Mouse (Mus musculus) embryonic fibroblast, embryonic 13.5 days (primary cell): Measurements from ENCODE around the gene Cept1.

Source experiments
- CTCF ChIP-seq: IDR thresholded peaks from 2 replicates; pipeline ENCODE4 v1.5.1; 2011; ENCODE audit warnings: mild to moderate bottlenecking, control low read depth, low read length, moderate library complexity, borderline replicate concordance; ENCODE audit not compliant: insufficient read depth
- POLR2A ChIP-seq: IDR thresholded peaks from 2 replicates; pipeline ENCODE4 v1.6.1; 2011; ENCODE audit warnings: low read depth, mild to moderate bottlenecking, control low read depth, low read length, moderate library complexity

DNA sequence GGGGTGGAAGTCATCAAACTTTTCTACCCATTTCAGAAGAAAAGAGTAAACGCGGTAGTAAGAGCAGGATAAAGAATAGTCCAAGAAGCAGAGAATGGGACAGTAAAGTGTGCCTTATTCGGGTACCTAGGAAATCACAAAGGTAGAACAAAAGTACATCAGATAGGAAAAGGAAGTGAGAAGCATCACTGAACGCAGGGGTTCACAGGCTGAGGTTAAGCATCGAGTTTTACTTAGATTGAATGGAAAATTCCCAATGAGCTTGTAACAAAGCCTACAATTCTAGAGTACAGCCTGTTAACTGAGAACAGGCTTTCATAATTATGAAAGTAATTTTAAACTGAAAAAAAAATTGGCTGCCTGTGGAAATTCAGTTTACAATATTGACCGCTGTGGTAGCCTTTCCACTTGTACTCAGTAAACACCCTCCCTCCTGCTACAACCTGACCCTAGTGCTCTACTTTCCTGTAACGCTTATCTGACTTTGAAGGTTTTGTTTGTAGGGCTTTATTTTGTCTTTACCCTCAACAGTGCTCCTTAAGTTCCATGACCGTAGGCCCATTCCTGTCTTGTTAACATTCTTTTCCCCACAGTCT is 2.8 kb downstream of the Cept1 start:
- TF ChIP-seq CTCF (no peak), POLR2A (no peak)
